Mouse (Mus musculus): ENCODE results near the gene Olfr986.

Olfr986 gene

GRCm38 (mm10) chr9:40234233-40235072 lies 53.7 kb downstream of the Olfr986 start:
- DNase-seq (ENCODE audit: low spot score): no peak

GRCm38 (mm10) chr9:40235220-40235619 lies 54.5 kb downstream of the Olfr986 start:
- no peak for DNase-seq (ENCODE audit: low spot score)
